Mouse (Mus musculus): ENCODE measurements at regions not wholly inside any gene's neighbourhood (a gene's known extent, or its start where the extent isn't known, plus 50 kb on each side); places are given as distances from the start of the nearest gene placed in this dataset.

DNA sequence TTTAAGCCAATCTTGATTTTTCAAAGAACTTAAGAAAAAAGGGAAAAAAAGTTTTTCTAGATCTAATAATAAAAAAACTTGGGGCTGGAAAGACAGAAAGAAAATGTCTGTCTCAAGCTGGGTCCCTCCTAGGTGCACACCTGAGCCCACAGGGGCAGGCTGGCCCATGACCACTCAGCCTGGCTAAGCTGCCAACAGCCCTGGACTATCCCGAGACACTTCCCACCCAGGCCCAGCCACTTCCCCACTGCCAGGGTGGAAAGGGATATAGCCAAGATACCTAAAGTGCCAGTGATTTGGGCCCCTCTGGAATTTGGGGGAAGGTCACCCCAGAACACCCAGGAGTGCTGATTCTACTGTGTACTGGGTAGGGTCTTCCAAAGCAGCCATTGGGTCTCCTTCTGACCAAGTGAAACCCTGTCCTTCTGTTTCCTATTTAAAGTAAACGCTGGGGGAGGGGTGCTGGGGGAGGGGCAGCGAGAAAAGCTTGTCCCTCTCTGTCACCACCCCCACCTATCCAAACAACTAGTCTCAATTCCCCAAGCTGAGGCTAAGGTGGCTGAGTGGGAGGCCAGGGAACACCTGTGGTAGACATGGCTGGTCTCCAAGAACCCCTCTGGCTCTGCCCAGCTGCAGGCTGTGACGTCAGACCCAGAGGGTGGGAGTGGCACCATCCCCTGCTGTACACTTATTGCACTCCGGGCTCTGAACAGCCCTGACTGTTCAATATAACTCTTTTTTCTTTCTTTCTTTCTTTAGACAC lies 62.6 kb downstream of the Mcfd2 start:
- Histone ChIP-seq H3K27ac (no peak overlapping the region), H3K4me3 (no peak overlapping the region)
- DNase-seq (ENCODE audit: low spot score in 2 of 2): no peak
- no peak for TF ChIP-seq CTCF (conservative IDR thresholded peaks at IDR 0.05)

DNA sequence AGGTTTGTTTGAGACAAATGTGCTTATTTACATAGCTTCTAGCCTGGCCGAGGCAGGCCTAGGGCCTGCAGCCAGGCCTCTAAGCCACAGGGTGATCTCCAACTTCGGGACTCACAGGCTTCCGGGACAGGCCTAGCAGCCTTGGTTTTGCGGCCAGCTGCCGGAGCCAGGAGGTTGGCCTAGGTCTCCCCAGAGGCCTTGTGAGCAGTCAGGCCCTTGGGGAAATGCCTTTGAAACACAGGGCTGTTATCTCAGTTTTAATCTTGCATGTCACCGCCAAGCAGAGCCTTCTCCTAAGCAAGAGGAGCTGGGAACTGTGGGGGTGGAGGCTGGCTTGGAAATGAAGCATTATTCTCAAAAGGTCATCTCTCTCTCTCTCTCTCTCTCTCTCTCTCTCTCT lies 63.2 kb downstream of the Mcfd2 start:
- no peak for DNase-seq (ENCODE audit: low spot score in 2 of 2)
- no peak for TF ChIP-seq CTCF (conservative IDR thresholded peaks at IDR 0.05)
- no peak overlapping the region for H3K4me3 ChIP-seq
- peak overlapping the region; percentile 43; the same call in 1 of the 2 replicates for H3K27ac ChIP-seq

DNA sequence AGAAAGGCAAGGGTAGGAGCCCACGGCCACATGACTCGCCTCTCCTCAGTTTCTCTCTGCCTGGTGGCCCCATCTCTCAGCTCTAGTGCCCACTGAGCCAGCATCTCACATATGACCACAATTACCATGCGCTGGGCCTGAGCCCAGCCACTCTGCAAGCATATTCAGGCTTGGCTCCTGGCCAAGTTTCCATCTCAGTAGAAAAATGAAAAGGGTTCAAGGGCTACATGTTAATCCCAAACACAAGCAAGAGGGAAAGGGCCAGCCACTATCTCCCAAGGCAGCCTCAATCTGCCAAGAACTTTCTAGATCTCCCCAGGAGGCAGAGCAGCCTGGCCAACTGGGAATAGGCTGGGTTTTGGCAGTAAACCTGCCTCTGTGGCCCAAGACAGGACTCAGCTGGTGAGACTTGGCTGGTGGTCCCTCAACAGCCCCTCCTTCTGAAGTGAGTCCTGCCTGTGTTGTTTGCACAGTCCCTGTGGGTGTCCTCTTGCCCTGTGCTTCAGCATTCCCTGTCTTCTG lies 65.0 kb downstream of the Mcfd2 start:
- DNase-seq (ENCODE audit: low spot score in 2 of 2): peak; percentile 17 to 18
- H3K4me3 ChIP-seq: no peak overlapping the region
- H3K27ac ChIP-seq: peak overlapping the region; percentile 15
- TF ChIP-seq CTCF (conservative IDR thresholded peaks at IDR 0.05): no peak

DNA sequence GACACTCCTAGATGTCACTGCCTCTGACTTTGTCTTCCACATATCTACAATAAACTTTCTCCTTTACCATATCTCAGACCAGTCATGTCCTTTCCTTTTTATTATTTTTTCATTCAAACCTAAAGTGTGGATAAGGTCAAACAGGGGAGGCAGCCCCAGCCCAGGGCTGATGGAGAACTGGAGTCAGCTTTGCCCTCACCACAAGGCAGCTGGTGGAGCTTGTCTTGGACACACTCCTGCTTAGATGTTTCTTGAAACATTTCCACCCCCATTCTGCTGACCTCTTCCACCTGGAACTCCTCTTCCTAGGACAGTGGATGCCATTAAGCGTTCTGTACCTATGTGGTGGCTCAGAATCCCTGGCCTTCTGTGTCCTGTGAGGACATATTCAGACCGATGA lies 65.6 kb downstream of the Mcfd2 start:
- TF ChIP-seq CTCF (conservative IDR thresholded peaks at IDR 0.05): no peak
- no peak overlapping the region for H3K4me3 ChIP-seq
- no peak for DNase-seq (ENCODE audit: low spot score in 2 of 2)
- H3K27ac ChIP-seq: no peak overlapping the region

DNA sequence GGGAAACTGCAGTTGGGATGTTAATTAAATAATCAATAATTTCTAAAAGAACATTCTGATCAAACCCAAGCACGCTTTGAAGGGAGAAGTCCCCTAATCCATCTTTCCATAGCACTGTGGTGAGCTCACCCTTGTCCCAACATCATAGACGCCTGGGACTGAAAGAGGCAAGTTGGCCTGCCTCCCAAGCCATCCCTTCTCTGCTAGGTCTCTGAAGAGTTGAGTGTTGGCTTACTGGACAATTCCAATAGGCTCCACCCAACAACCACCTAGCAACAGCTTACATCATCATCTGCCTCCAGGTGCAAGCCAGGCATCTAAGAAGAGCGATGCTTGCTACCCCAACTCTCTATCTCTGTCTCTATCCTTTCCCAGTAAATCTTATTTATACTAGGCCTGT lies 66.6 kb downstream of the Mcfd2 start:
- TF ChIP-seq CTCF (conservative IDR thresholded peaks at IDR 0.05): no peak
- no peak overlapping the region for H3K27ac ChIP-seq
- H3K4me3 ChIP-seq: no peak overlapping the region
- no peak for DNase-seq (ENCODE audit: low spot score in 2 of 2)

DNA sequence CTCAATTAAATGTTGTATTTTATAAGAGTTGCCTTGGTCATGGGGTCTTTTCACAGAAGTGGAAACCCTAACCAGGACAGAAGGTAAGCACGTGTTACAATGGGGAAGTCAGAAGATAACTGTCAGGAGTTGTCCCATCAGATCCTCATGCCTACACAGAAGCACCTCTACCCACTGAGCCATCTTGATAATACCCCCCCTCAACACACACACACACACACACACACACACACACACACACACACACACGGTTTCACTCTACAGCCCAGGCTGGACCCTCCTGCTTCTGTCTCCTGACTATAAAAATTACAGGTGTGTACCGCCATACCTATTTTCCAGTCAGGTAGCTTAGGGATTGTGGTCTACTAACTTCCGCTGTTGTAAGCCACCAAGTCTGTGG lies 68.3 kb downstream of the Mcfd2 start:
- H3K27ac ChIP-seq: no peak overlapping the region
- no peak for TF ChIP-seq CTCF (conservative IDR thresholded peaks at IDR 0.05)
- DNase-seq (ENCODE audit: low spot score in 2 of 2): no peak

DNA sequence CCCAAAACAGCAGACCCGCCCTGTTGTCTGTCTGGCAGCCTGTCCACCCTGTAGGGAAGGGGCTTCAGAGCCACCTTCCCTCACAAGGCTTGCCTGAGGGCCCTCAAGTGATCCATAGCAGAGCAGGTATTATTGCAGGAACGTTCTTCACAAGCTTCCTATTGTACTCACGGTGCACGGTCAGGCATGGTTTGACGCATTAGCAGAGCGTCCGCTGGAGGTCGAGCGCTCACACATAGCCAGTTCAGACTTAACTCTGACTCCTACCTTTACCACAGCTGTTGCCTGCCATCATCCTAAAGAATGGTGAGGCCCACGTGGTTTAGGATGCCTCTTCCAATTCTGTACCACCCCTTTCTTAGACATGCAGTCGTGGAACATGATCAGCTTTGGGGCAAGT lies 71.1 kb downstream of the Mcfd2 start:
- no peak for TF ChIP-seq CTCF (conservative IDR thresholded peaks at IDR 0.05)
- H3K27ac ChIP-seq: no peak overlapping the region
- no peak for DNase-seq (ENCODE audit: low spot score in 2 of 2)
- no peak overlapping the region for H3K4me3 ChIP-seq

More for the DNA sequence above, 68.3 kb downstream of the Mcfd2 start:
- no peak overlapping the region for H3K4me3 ChIP-seq

DNA sequence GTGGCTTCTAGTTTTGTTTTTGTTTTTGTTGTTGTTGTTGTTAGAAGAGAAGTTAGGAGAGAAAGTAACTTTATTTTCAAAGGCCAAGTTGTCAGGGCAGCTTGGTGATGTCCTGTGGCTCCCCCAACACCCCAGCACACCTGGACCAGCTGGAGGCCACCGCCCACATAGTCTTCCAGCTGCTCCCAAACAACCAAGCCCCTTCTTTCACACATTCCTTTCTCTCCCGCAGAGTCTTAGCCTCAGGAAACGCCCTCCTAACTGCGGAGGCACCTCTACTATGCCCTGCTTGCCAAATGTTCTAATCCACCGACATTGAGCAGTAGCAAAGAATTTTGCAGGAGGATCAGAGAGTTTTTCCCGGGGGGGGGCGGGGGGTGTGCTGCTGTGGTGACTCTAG lies 72.3 kb downstream of the Mcfd2 start:
- no peak overlapping the region for H3K27ac ChIP-seq
- DNase-seq (ENCODE audit: low spot score in 2 of 2): no peak
- TF ChIP-seq CTCF (conservative IDR thresholded peaks at IDR 0.05): no peak
- no peak overlapping the region for H3K4me3 ChIP-seq

DNA sequence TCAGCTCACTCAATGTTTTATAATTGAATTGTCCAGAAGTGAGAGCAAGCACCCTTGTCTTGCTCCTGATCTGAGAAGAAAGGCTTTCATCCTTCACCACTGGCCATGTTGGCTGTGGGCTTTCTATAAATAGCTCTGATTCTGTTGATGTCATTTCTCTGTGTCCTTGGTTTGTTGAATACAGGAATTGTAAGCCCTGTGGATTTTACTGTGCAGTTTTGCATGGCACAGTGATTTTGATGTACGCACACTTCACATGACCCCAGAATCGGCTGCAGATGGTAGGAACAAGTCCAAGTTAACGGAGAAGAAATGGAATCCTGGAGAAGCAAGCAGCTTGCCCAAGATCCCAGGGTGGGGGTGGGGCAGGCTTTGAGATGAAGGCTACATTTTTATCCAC lies 76.1 kb downstream of the Mcfd2 start:
- DNase-seq (ENCODE audit: low spot score in 2 of 2): no peak
- no peak overlapping the region for H3K4me3 ChIP-seq
- H3K27ac ChIP-seq: no peak overlapping the region
- TF ChIP-seq CTCF (conservative IDR thresholded peaks at IDR 0.05): no peak

All from layer of hippocampus, adult 2 months (tissue).